Comparison of ENCODE assay signal across 7 mouse cellular contexts in genomic region chr6:7983646-7983979, GRCm38 (mm10).
DNase-seq lines count a peak whose midpoint lies in the region; ATAC-seq and TF ChIP-seq lines count a peak whose summit lies in the region.

No protein-coding gene starts in this region.

- H3K4me1 ChIP-seq in heart, postnatal 0 days (ENCODE audit: control insufficient read depth, insufficient read depth): no peaks in the 10 kb centered on the region

- no peaks in the 10 kb centered on the region for H3K27me3 ChIP-seq in heart, postnatal 0 days (ENCODE audit: control insufficient read depth, insufficient read depth, low read length)
- H3K27me3 ChIP-seq in splenic B cell, adult 2 months (ENCODE audit: control insufficient read depth, insufficient read depth, low read length, poor library complexity, severe bottlenecking): no peaks in the 10 kb centered on the region

- peak; percentile 78 for TF ChIP-seq CTCF in heart, postnatal 0 days (IDR thresholded peaks at IDR 0.05; ENCODE audit: low read depth)

- peak; percentile 74 for ATAC-seq in CD4-positive, CD25-positive, alpha-beta regulatory T cell, adult 4 months
- ATAC-seq in heart, postnatal 0 days (ENCODE audit: insufficient read depth, low read depth): no peak
- peak; percentile 69 for ATAC-seq in megakaryocyte-erythroid progenitor cell, adult 5-6 weeks (replicated peaks; ENCODE audit: low FRiP score, low TSS enrichment, poor library complexity, severe bottlenecking)

- H3K9me3 ChIP-seq in heart, postnatal 0 days (replicated peaks; ENCODE audit: control insufficient read depth, low read length): no peaks in the 10 kb centered on the region

- peak; percentile 41 for DNase-seq in T-cell, adult 2 months (ENCODE audit: low spot score)
- peak; percentile 51 for DNase-seq in embryo, embryonic 9.5 days (ENCODE audit: extremely low spot score)
- peak; percentile 20 for DNase-seq in heart, postnatal 0 days (ENCODE audit: low spot score)
- peak; percentile 18 to 84 for DNase-seq in kidney, postnatal 36 days
- DNase-seq in splenic B cell, adult 2 months (ENCODE audit: low read depth, low spot score): peak; percentile 75

- peak overlapping the region; percentile 66 for H3K4me2 ChIP-seq in heart, postnatal 0 days (ENCODE audit: low read depth, low read length)

- no peak for TF ChIP-seq EP300 in heart, postnatal 0 days (IDR thresholded peaks at IDR 0.05; ENCODE audit: low read depth)

- no peak overlapping the region for H3K9ac ChIP-seq in heart, postnatal 0 days (replicated peaks; ENCODE audit: low read depth, low read length)

- 19% methylated on average over 7 of the region's 7 CpGs for WGBS in heart, postnatal 0 days

- H3K27ac ChIP-seq in heart, postnatal 0 days (ENCODE audit: low read depth): no peak overlapping the region

- peak overlapping the region; percentile 37 for H3K4me3 ChIP-seq in heart, postnatal 0 days (ENCODE audit: low read depth, low read length)

- H3K36me3 ChIP-seq in heart, postnatal 0 days (replicated peaks; ENCODE audit: control insufficient read depth, insufficient read depth, low read length): no peaks in the 10 kb centered on the region
- H3K36me3 ChIP-seq in splenic B cell, adult 2 months (ENCODE audit: control insufficient read depth, insufficient read depth, low read length, poor library complexity, severe bottlenecking): no peaks in the 10 kb centered on the region

Comparison
In these comparisons a context has a peak if more than half of its experiments do, and no peak if none do; other contexts are left out.
1. DNase-seq: peak in every context shown above with its lines; median percentile 75 in splenic B cell, adult 2 months; 51 in embryo, embryonic 9.5 days; 51 in kidney, postnatal 36 days; 41 in T-cell, adult 2 months; 20 in heart, postnatal 0 days.